Mouse (Mus musculus): ENCODE data around the gene Acacb. TPM values are rescaled to one million over a fixed set of nuclear protein-coding genes. Genes with fewer than 3 reads are reported as not detected.

The Acacb gene
- total RNA-seq, 2 experiments from 2014 or later, result 113 to 138 TPM

GRCm38 (mm10) chr5:114269499-114269898 lies 123.2 kb downstream of the Acacb start:
- DNase-seq, result no peak

GRCm38 (mm10) chr5:114269984-114270383 lies 123.6 kb downstream of the Acacb start:
- DNase-seq, result peak; percentile 36

- DNase-seq, result peak; percentile 15
Observed at GRCm38 (mm10) chr5:114273693-114274402, 127.5 kb downstream of the Acacb start, which contains the start of gene Foxn4. Gene Foxn4, minus strand, starts transcription at chr5:114273807.

- DNase-seq, result no peak
Observed at GRCm38 (mm10) chr5:114275339-114275738, 129.0 kb downstream of the Acacb start.

GRCm38 (mm10) chr5:114275991-114276390 lies 129.7 kb downstream of the Acacb start:
- DNase-seq, result no peak

GRCm38 (mm10) chr5:114279382-114280143 lies 133.2 kb downstream of the Acacb start:
- DNase-seq, result no peak

- no peak for DNase-seq
Observed at GRCm38 (mm10) chr5:114282346-114282745, 136.0 kb downstream of the Acacb start.

GRCm38 (mm10) chr5:114284604-114285397 lies 138.5 kb downstream of the Acacb start:
- no peak for DNase-seq

- DNase-seq, result no peak
Observed at GRCm38 (mm10) chr5:114285398-114285700, 139.0 kb downstream of the Acacb start.

- no peak for DNase-seq
Observed at GRCm38 (mm10) chr5:114286102-114286501, 139.8 kb downstream of the Acacb start.

GRCm38 (mm10) chr5:114286872-114287571 lies 140.7 kb downstream of the Acacb start:
- no peak for DNase-seq

GRCm38 (mm10) chr5:114288396-114288795 lies 142.1 kb downstream of the Acacb start:
- no peak for DNase-seq

- DNase-seq, result no peak
Observed at GRCm38 (mm10) chr5:114288874-114289273, 142.5 kb downstream of the Acacb start, which contains the start of gene Myo1h. Gene Myo1h, plus strand, starts transcription at chr5:114289166.

- DNase-seq, result no peak
Observed at GRCm38 (mm10) chr5:114290004-114290403, 143.7 kb downstream of the Acacb start.

GRCm38 (mm10) chr5:114296693-114297631 lies 150.6 kb downstream of the Acacb start:
- peak; percentile 69 for DNase-seq

GRCm38 (mm10) chr5:114298212-114298894 lies 152.0 kb downstream of the Acacb start:
- peak; percentile 55 for DNase-seq

GRCm38 (mm10) chr5:114299156-114299855 lies 153.0 kb downstream of the Acacb start:
- no peak for DNase-seq

GRCm38 (mm10) chr5:114299883-114300610 lies 153.7 kb downstream of the Acacb start:
- DNase-seq, result no peak
